Mouse (Mus musculus) heart, embryonic 13.5 days (tissue): ENCODE measurements at regions not wholly inside any gene's neighbourhood (a gene's known extent, or its start where the extent isn't known, plus 50 kb on each side); places are given as distances from the start of the nearest gene placed in this dataset.
"Not testable (repeated sequence)": the region's sequence is repeated elsewhere in the genome, so short reads cannot be mapped to it uniquely, and the experiment has no call there.

Experiments used
- ATAC-seq: fragments of 200-750 bp; cut with Nextera tagmentation; 2 replicates; pipeline ENCODE4 v1.8.0; 2017; ENCODE audit warnings: moderate TSS enrichment; ENCODE audit not compliant: insufficient number of reproducible peaks, low FRiP score, low TSS enrichment; ENCODE audit errors: extremely low read depth
- H3K27ac ChIP-seq: fragments of 300-500 bp; sonication (generic); replicated peaks from 2 replicates; pipeline ENCODE4 v1.5.1; 2015; ENCODE audit warnings: moderate library complexity, mild to moderate bottlenecking, inconsistent platforms
- H3K27me3 ChIP-seq: fragments of 300-500 bp; sonication (generic); replicated peaks from 2 replicates; pipeline ENCODE4 v1.6.1; 2015; ENCODE audit warnings: mild to moderate bottlenecking, inconsistent platforms
- H3K36me3 ChIP-seq: fragments of 300-500 bp; sonication (generic); 2 replicates; pipeline ENCODE4 v1.6.1; 2015; ENCODE audit warnings: mild to moderate bottlenecking, inconsistent platforms
- H3K4me1 ChIP-seq: fragments of 300-500 bp; sonication (generic); 2 replicates; pipeline ENCODE4 v1.6.1; 2015; ENCODE audit warnings: inconsistent platforms
- H3K4me2 ChIP-seq: fragments of 300-500 bp; sonication (generic); 2 replicates; pipeline ENCODE4 v1.6.1; 2015; ENCODE audit warnings: inconsistent platforms, mild to moderate bottlenecking, moderate library complexity
- H3K4me3 ChIP-seq: fragments of 300-500 bp; sonication (generic); 2 replicates; pipeline ENCODE4 v1.5.1; 2015; ENCODE audit warnings: moderate library complexity, mild to moderate bottlenecking, inconsistent platforms
- H3K9ac ChIP-seq: fragments of 300-500 bp; sonication (generic); 2 replicates; pipeline ENCODE4 v1.6.1; 2015; ENCODE audit warnings: inconsistent platforms, mild to moderate bottlenecking, moderate library complexity
- H3K9me3 ChIP-seq: fragments of 300-500 bp; sonication (generic); 2 replicates; pipeline ENCODE4 v1.6.1; 2016; ENCODE audit warnings: inconsistent platforms
- WGBS: fragments of 180-500 bp; shearing (Covaris S2); methylation state at CpG from one replicate; pipeline ENCODE4 v1.1.7; 2015; ENCODE audit warnings: mixed read lengths; 5-methylcytosine and 5-hydroxymethylcytosine counted together

DNA sequence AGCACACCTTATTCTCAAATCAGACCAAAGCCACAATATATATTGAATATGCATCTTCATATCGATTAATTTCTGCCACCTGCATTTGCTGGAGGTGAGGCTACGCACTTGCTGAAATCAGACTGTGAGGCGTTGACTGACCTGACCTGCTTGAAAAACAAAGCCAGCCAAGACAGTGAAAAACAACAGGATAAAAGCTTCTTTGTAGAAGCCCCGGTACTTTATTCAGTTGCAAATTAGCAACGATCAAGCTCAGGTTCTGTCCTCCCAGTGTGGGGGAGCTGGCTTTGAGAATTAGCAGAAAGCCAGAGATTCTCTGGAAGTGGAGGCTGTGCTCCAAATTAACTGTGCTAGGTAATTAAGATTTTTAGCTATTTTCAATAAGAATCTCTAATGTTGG, 100.6 kb downstream of the Vmn2r79 start:
- Histone ChIP-seq H3K36me3 (no peaks in the 10 kb centered on the region), H3K4me3 (no peak overlapping the region), H3K27ac (no peak overlapping the region), H3K4me2 (no peak overlapping the region), H3K9ac (no peak overlapping the region), H3K27me3 (no peaks in the 10 kb centered on the region), H3K9me3 (peaks cover 24% of the 10 kb centered on the region), H3K4me1 (no peaks in the 10 kb centered on the region)
- WGBS = 72% methylated on average over 5 of the region's 5 CpGs
- ATAC-seq = no peak

DNA sequence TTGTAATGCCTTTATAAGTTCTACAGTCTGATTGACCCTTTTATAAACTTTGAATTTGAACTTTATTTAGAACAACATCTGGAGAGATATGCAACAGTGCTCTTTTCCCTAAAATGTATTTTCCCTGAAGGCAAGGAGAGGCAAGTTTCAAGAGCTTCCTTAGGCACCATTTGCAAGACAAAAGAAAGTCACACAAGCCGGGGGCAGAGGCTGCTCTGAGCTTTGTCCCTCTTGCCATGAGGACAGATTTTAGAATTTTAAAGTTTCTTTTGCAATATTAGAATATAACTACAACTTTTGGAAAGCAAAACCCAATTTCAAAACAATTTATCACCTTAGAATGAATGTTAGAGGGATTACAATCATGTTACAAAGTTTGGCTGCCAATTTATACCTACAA, 103.7 kb downstream of the Vmn2r79 start:
- 51% methylated on average over 1 of the region's 1 CpGs for WGBS
- H3K9me3 ChIP-seq = peaks cover 24% of the 10 kb centered on the region
- H3K27ac ChIP-seq, H3K36me3 ChIP-seq, H3K4me2 ChIP-seq, H3K27me3 ChIP-seq, H3K4me1 ChIP-seq, ATAC-seq, H3K4me3 ChIP-seq, H3K9ac ChIP-seq: not testable (repeated sequence)

DNA sequence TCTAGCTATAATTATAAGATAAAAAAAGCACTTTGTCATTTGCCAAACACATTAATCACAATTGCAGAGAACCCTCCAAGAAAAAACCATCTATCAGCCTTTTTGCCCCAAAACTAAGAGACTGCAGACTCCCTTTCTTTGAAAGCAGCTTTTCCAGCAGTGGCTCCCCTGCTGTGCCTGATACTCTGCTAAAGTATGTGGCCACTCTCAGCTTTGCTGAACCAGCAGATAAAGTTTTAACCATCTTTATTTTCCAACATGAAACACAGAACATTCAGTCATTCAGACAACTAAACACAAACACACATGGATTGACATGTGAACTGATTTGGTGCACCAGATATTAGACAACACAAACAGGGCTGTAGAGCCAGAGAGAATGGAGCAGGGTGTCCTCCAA, 104.5 kb downstream of the Vmn2r79 start:
- H3K27ac ChIP-seq, H3K4me1 ChIP-seq, H3K4me3 ChIP-seq, H3K9ac ChIP-seq, H3K27me3 ChIP-seq, H3K4me2 ChIP-seq, ATAC-seq, H3K36me3 ChIP-seq: not testable (repeated sequence)
- peaks cover 23% of the 10 kb centered on the region for H3K9me3 ChIP-seq

DNA sequence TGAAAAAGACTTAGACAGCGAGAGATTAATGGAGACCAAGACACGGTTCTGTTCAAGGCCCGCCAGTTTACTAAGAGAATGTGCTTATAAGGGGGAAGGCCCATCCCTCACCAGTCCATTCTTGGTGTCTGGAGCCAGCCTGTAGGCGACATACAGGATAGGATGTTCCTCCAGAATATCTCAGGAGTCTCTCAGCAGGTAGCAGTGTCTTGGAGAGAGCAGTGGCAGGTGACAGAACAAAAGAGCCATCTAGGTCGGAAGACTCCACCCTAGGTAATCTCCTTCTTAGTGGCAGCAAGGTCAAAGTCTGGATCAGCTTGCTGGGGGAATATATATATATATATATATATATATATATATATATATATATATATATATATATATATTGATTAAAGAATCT, 105.4 kb downstream of the Vmn2r79 start:
- H3K36me3 ChIP-seq, H3K27ac ChIP-seq, ATAC-seq, H3K4me2 ChIP-seq, H3K9ac ChIP-seq, H3K4me3 ChIP-seq, H3K4me1 ChIP-seq, H3K27me3 ChIP-seq: not testable (repeated sequence)
- H3K9me3 ChIP-seq = peaks cover 14% of the 10 kb centered on the region
- WGBS = 68% methylated on average over 5 of the region's 5 CpGs

DNA sequence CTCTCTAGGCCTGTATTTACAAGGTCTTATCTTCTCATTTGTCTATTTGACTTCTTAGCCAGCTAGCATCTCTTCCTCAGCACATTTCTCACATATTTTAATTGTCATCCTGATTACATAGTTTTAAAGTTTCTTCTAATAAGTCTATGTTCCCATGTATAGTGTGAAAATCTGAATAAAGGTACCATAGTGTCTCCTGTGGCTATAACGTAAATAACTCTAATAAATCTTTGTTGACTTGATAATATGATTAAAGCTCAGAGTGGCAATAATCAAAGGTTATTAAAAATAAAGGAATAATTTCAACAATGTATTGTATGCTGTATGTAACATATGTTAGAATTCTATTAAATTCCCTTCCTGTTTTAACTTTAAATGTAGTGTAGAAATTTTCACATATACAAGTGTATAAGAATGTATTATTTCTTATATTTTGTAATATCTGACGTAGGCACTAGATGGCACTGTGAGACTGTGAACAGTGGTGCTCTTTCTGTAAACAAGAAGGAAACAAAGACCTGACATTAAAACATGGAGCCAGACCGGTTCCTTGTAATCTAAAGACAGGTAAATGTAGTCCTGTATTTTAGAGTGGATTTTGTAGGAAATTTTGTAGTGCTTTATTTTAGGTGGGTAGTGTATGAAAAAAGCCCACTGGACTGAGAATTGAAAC, 114.5 kb downstream of the Vmn2r79 start:
- no peaks in the 10 kb centered on the region for H3K27me3 ChIP-seq
- H3K9me3 ChIP-seq = no peaks in the 10 kb centered on the region
- WGBS = 34% methylated on average over 3 of the region's 3 CpGs
- no peak overlapping the region for H3K9ac ChIP-seq
- ATAC-seq = no peak
- no peak overlapping the region for H3K4me3 ChIP-seq
- H3K36me3 ChIP-seq = no peaks in the 10 kb centered on the region
- peak overlapping the region; percentile 40 for H3K4me2 ChIP-seq
- H3K27ac ChIP-seq = no peak overlapping the region
- no peaks in the 10 kb centered on the region for H3K4me1 ChIP-seq

DNA sequence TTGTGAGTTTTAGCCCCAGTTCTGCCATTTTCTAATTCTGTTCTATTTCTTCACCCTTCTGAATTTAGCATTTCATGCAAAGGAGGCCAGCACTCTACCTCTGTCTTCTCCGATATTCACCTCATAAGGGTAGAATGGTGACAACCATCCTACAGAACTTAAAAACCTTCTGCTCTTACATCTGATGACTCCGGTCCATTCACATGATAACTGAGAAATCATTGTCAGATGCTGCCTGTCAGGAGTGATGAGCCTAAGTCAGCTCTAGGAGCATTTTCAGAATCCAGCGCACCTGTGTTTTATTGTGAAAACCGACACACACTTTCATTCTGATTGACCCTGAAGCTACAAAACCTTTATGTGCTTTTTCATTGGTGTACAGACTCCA, 115.1 kb downstream of the Vmn2r79 start:
- Histone ChIP-seq H3K4me1 (no peaks in the 10 kb centered on the region), H3K9ac (no peak overlapping the region), H3K27me3 (no peaks in the 10 kb centered on the region), H3K36me3 (no peaks in the 10 kb centered on the region), H3K4me2 (peak overlapping the region; percentile 40), H3K9me3 (no peaks in the 10 kb centered on the region), H3K27ac (no peak overlapping the region), H3K4me3 (no peak overlapping the region)
- no peak for ATAC-seq
- WGBS = 68% methylated on average over 4 of the region's 4 CpGs

DNA sequence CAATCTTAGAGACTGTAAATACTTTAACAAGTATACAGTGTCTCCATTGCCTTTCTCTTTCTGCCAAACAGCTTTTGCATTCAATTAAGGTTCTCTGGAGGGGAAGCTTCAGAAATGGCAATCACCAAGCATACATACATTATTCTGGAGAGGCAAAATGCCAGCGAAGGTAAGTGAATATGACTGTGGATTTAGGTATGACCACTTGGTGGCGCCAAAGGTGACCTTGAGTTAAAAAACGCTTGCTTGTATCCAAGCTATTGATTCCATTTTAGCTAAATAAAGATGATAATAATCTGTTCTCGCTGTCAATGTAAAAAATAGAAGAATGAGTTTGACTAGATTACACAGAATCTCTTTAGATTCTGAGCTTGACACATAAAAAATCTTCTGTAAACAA, 117.7 kb downstream of the Vmn2r79 start:
- Histone ChIP-seq H3K36me3 (no peaks in the 10 kb centered on the region), H3K4me1 (no peaks in the 10 kb centered on the region), H3K27me3 (no peaks in the 10 kb centered on the region), H3K9ac (no peak overlapping the region), H3K9me3 (no peaks in the 10 kb centered on the region), H3K4me3 (no peak overlapping the region), H3K27ac (no peak overlapping the region), H3K4me2 (no peak overlapping the region)
- ATAC-seq = no peak
- whole genome bisulfite sequencing = 6% methylated on average over 4 of the region's 4 CpGs

DNA sequence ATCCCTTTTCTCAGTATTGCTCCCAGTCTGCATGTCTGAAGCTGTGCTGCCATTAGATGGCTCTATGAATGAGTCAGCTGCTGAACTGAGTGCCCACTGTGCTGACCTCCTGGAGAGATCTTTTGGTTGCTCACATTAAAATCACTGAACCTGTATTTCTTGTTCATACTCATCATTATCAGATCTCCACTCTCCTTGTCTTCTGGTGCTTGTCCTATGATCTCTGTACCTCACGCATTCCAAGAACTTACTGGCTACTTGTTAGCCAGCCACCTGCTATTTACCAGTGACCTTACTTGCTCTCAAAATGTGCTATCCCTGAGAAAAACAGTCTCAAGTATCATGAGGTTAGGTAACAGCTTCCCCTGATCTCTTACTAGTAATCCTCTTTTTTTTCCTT, 123.4 kb upstream of the Nox4 start:
- Histone ChIP-seq H3K27ac (no peak overlapping the region), H3K4me2 (no peak overlapping the region), H3K9ac (no peak overlapping the region), H3K4me1 (no peaks in the 10 kb centered on the region), H3K9me3 (no peaks in the 10 kb centered on the region), H3K36me3 (no peaks in the 10 kb centered on the region), H3K4me3 (no peak overlapping the region), H3K27me3 (no peaks in the 10 kb centered on the region)
- WGBS = 74% methylated on average over 1 of the region's 1 CpGs
- ATAC-seq = no peak

DNA sequence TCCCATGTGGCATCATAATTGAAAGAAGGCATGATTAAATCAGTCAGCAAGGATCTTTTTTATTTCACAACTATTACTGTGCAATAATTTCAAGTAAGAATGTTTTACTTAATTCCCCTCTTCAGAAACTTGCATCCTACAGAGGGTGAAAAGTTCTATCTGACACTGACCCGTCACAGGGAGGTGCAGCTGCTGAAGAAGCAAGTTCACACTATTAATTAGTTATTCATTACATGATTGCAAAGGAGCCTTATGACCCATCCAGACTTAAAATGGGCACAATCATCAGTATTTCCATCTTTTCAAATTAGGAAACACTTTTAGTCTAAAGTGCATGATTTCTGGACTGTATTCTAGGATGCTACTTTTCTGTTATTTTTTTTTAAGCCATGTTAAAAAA, 100.0 kb upstream of the Nox4 start:
- no peaks in the 10 kb centered on the region for H3K4me1 ChIP-seq
- no peak overlapping the region for H3K27ac ChIP-seq
- WGBS = 60% methylated on average over 1 of the region's 1 CpGs
- H3K36me3 ChIP-seq = no peaks in the 10 kb centered on the region
- no peak overlapping the region for H3K4me2 ChIP-seq
- H3K27me3 ChIP-seq = no peaks in the 10 kb centered on the region
- no peak overlapping the region for H3K4me3 ChIP-seq
- H3K9ac ChIP-seq = no peak overlapping the region
- no peak for ATAC-seq
- no peaks in the 10 kb centered on the region for H3K9me3 ChIP-seq

DNA sequence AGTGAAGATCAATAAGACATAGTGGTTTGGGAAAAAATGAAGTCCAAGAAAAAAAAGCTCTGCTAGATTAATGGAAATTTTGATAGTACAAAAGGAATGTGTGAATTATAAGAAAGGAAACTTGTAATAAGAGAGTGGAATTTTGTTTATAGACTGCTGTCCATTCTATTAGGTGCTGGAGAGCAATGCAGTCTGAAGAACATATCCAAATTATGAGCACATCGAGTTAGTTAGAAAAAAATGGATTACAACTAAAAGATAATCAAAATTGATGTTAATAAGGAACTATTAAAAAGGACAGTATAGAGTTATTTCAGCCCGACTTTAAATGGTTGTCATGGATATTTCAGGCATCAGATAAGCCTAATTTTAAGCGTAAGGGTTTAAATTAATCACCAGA, 98.2 kb upstream of the Nox4 start:
- H3K36me3 ChIP-seq = no peaks in the 10 kb centered on the region
- no peak for ATAC-seq
- H3K4me1 ChIP-seq = no peaks in the 10 kb centered on the region
- H3K4me3 ChIP-seq = no peak overlapping the region
- H3K4me2 ChIP-seq = no peak overlapping the region
- WGBS = 55% methylated on average over 3 of the region's 3 CpGs
- H3K9ac ChIP-seq = no peak overlapping the region
- H3K27me3 ChIP-seq = no peaks in the 10 kb centered on the region
- H3K27ac ChIP-seq = no peak overlapping the region
- no peaks in the 10 kb centered on the region for H3K9me3 ChIP-seq

DNA sequence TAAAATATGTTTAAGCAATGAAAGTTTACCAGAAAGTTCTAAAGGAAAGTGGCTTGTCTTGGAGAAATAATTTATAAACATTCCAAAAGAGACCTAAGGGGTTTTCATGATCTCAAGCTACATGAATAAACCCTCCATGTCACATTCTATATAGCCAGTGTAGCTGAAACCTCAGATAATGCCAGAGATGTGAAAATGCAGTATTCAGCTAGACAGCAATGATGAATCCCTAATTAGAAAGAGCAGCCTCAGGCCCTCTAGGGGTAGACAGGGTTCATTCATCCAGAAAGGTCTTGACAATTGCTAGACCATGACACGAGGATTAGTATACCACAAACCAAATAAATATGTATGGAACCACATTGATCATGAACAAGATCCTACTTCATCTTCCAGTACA, 97.2 kb upstream of the Nox4 start:
- Histone ChIP-seq H3K36me3 (no peaks in the 10 kb centered on the region), H3K27ac (no peak overlapping the region), H3K4me3 (no peak overlapping the region), H3K4me1 (no peaks in the 10 kb centered on the region), H3K9me3 (no peaks in the 10 kb centered on the region), H3K27me3 (no peaks in the 10 kb centered on the region), H3K4me2 (no peak overlapping the region), H3K9ac (no peak overlapping the region)
- ATAC-seq = no peak
- WGBS = 44% methylated on average over 1 of the region's 1 CpGs

DNA sequence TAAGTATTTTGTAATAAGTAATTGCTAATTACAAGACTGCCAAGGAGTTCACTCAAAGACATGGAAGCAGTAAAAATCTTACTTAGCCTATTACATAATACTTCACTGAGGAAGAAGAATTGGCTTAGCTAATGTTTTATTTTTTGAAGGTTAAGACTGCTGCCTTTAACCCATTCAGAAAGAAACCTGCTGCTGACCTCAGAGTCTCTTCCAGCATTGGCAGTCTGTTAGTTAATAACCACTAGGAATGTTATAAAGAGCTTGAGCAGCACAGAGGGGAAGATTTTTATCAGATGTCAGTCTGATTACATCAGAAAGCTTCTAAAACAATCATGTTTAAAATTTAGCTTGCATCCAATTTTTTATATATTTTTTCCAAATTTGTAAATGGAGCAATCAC, 94.9 kb upstream of the Nox4 start:
- no peaks in the 10 kb centered on the region for H3K9me3 ChIP-seq
- H3K27me3 ChIP-seq = no peaks in the 10 kb centered on the region
- H3K4me1 ChIP-seq = no peaks in the 10 kb centered on the region
- no peaks in the 10 kb centered on the region for H3K36me3 ChIP-seq
- no peak for ATAC-seq
- no peak overlapping the region for H3K27ac ChIP-seq
- H3K4me2 ChIP-seq = no peak overlapping the region
- H3K9ac ChIP-seq = no peak overlapping the region
- H3K4me3 ChIP-seq = no peak overlapping the region
